Mouse (Mus musculus): ENCODE measurements at regions not wholly inside any gene's neighbourhood (a gene's known extent, or its start where the extent isn't known, plus 50 kb on each side); places are given as distances from the start of the nearest gene placed in this dataset.

GRCm38 (mm10) chr9:122695724-122696123, 51.4 kb upstream of the Topaz1 start:
- Histone ChIP-seq H3K27ac (ENCODE audit: insufficient read depth, low read depth, low read length) (no peak overlapping the region), H3K27me3 (ENCODE audit: control insufficient read depth, insufficient read depth, low read length) (no peaks in the 10 kb centered on the region), H3K36me3 (ENCODE audit: control insufficient read depth, insufficient read depth, low read length) (no peaks in the 10 kb centered on the region), H3K4me3 (ENCODE audit: low read depth, low read length) (no peak overlapping the region), H3K4me1 (ENCODE audit: control insufficient read depth, insufficient read depth, insufficient read length, low read length) (no peaks in the 10 kb centered on the region)
- TF ChIP-seq POLR2A (IDR thresholded peaks at IDR 0.05; ENCODE audit: low read depth, low read length) (no peak), CTCF (IDR thresholded peaks at IDR 0.05; ENCODE audit: extremely low read depth, insufficient read length, insufficient replicate concordance, low read depth, low read length) (no peak)
- WGBS, result 21% methylated on average over 1 of the region's 1 CpGs

Measured in small intestine, adult 2 months (tissue).